Mouse (Mus musculus) MEL (cell line): Measurements from ENCODE around the gene Grin2b. TPM values are rescaled to one million over a fixed set of nuclear protein-coding genes. Genes with fewer than 3 reads are reported as not detected.

ENCODE experiments used
- DNase-seq: peaks from one replicate; pipeline ENCODE4 v3.0.0; 2011; ENCODE audit warnings: low read depth, low spot score
- H3K27ac ChIP-seq: 2 replicates; pipeline ENCODE4 v1.5.1; 2012; ENCODE audit warnings: low read depth, mild to moderate bottlenecking, control low read depth, low read length, moderate library complexity; ENCODE audit not compliant: control insufficient read depth
- H3K27me3 ChIP-seq, 2 experiments: fragments of 150-350 bp in 1 of 2; sonication (generic) in 1 of 2; 2 replicates each; pipeline ENCODE4 v1.6.1; 2012; ENCODE audit warnings: low read length in 2 of 2, mild to moderate bottlenecking in 2 of 2, improper control_type of control experiment in 1 of 2, moderate library complexity in 1 of 2; ENCODE audit not compliant: insufficient read depth in 2 of 2, control insufficient read depth in 1 of 2
- H3K36me3 ChIP-seq, 2 experiments: 2 replicates each; pipeline ENCODE4 v1.6.1; 2012 to 2014; ENCODE audit warnings: low read length in 2 of 2, improper control_type of control experiment in 1 of 2, inconsistent platforms in 1 of 2, mild to moderate bottlenecking in 1 of 2; ENCODE audit not compliant: insufficient read depth in 2 of 2, control insufficient read depth in 1 of 2
- H3K4me1 ChIP-seq, 2 experiments: fragments of 150-350 bp in 1 of 2; sonication (generic) in 1 of 2; 2 replicates each; pipeline ENCODE4 v1.6.1; 2012; ENCODE audit warnings: low read length in 2 of 2, improper control_type of control experiment in 1 of 2, mild to moderate bottlenecking in 1 of 2; ENCODE audit not compliant: insufficient read depth in 2 of 2, control insufficient read depth in 1 of 2
- H3K4me3 ChIP-seq, 2 experiments: fragments of 150-350 bp in 1 of 2; sonication (generic) in 1 of 2; 2 replicates each; pipeline ENCODE4 v1.5.1; 2012; ENCODE audit warnings: low read depth in 2 of 2, low read length in 2 of 2, mild to moderate bottlenecking in 2 of 2, moderate library complexity in 2 of 2, control low read depth in 1 of 2, improper control_type of control experiment in 1 of 2; ENCODE audit not compliant: control insufficient read depth in 1 of 2, insufficient read depth in 1 of 2
- H3K79me2 ChIP-seq: 2 replicates; pipeline ENCODE4 v1.6.1; 2012; ENCODE audit warnings: mild to moderate bottlenecking, low read length, moderate library complexity; ENCODE audit not compliant: control insufficient read depth, poor library complexity, insufficient read depth
- H3K9ac ChIP-seq: 2 replicates; pipeline ENCODE4 v1.6.1; 2012; ENCODE audit warnings: low read depth, mild to moderate bottlenecking, control low read depth, low read length, moderate library complexity; ENCODE audit not compliant: control insufficient read depth, poor library complexity, severe bottlenecking
- H3K9me3 ChIP-seq: fragments of 150-350 bp; sonication (generic); replicated peaks from 2 replicates; pipeline ENCODE4 v1.6.1; 2012; ENCODE audit warnings: mild to moderate bottlenecking, low read length, improper control_type of control experiment, moderate library complexity; ENCODE audit not compliant: insufficient read depth
- CHD2 ChIP-seq: IDR thresholded peaks from 2 replicates; pipeline ENCODE4 v1.6.1; 2011; ENCODE audit warnings: low read length, improper control_type of control experiment
- EP300 ChIP-seq, 2 experiments: IDR thresholded peaks; 2 replicates each; pipeline ENCODE4 v1.6.1; 2011; ENCODE audit warnings: improper control_type of control experiment in 2 of 2, low read length in 2 of 2, low read depth in 1 of 2, mild to moderate bottlenecking in 1 of 2
- GATA1 ChIP-seq: IDR thresholded peaks from 2 replicates; pipeline ENCODE4 v1.6.1; 2011; ENCODE audit warnings: low read depth, low read length, improper control_type of control experiment
- HCFC1 ChIP-seq: IDR thresholded peaks from 2 replicates; pipeline ENCODE4 v1.6.1; 2012; ENCODE audit warnings: low read depth, mild to moderate bottlenecking, inconsistent platforms, low read length, improper control_type of control experiment, moderate library complexity
- JUND ChIP-seq: IDR thresholded peaks from 2 replicates; pipeline ENCODE4 v1.6.1; 2011; ENCODE audit warnings: low read depth, mild to moderate bottlenecking, improper control_type of control experiment, low read length
- KAT2A ChIP-seq: conservative IDR thresholded peaks from 2 replicates; pipeline ENCODE4 v1.6.1; 2012; ENCODE audit warnings: low read depth, low read length, improper control_type of control experiment, inconsistent platforms
- MAZ ChIP-seq: IDR thresholded peaks from 2 replicates; pipeline ENCODE4 v1.6.1; 2012; ENCODE audit warnings: low read depth, mild to moderate bottlenecking, inconsistent platforms, low read length, improper control_type of control experiment
- MXI1 ChIP-seq: IDR thresholded peaks from 2 replicates; pipeline ENCODE4 v1.6.1; 2011; ENCODE audit warnings: mild to moderate bottlenecking, low read depth, low read length, improper control_type of control experiment
- MYC ChIP-seq: IDR thresholded peaks from 2 replicates; pipeline ENCODE4 v1.6.1; 2011; ENCODE audit warnings: low read depth, mild to moderate bottlenecking, low read length, improper control_type of control experiment, moderate library complexity
- NELFE ChIP-seq: IDR thresholded peaks from 2 replicates; pipeline ENCODE4 v1.6.1; 2011; ENCODE audit warnings: low read depth, low read length, improper control_type of control experiment
- NRF1 ChIP-seq: IDR thresholded peaks from 2 replicates; pipeline ENCODE4 v1.6.1; 2014; ENCODE audit warnings: low read depth, mild to moderate bottlenecking, inconsistent platforms, low read length, improper control_type of control experiment, moderate library complexity; ENCODE audit not compliant: poor library complexity, insufficient read depth, severe bottlenecking
- POLR2A ChIP-seq, 2 experiments: IDR thresholded peaks; 2 replicates each; pipeline ENCODE4 v1.6.1; 2011 to 2012; ENCODE audit warnings: low read length in 2 of 2, mild to moderate bottlenecking in 2 of 2, control low read depth in 1 of 2, improper control_type of control experiment in 1 of 2, low read depth in 1 of 2, moderate library complexity in 1 of 2; ENCODE audit not compliant: control insufficient read depth in 1 of 2, insufficient read depth in 1 of 2, poor library complexity in 1 of 2
- TBP ChIP-seq: IDR thresholded peaks from 2 replicates; pipeline ENCODE4 v1.8.0; 2011; ENCODE audit warnings: low read depth, low read length, improper control_type of control experiment
- UBTF ChIP-seq: IDR thresholded peaks from 2 replicates; pipeline ENCODE4 v1.6.1; 2012; ENCODE audit warnings: low read depth, mild to moderate bottlenecking, inconsistent platforms, low read length, improper control_type of control experiment, moderate library complexity, borderline replicate concordance; ENCODE audit not compliant: insufficient read depth
- USF2 ChIP-seq, 2 experiments: IDR thresholded peaks; 2 replicates each; pipeline ENCODE4 v1.6.1; 2011 to 2012; ENCODE audit warnings: improper control_type of control experiment in 2 of 2, low read length in 2 of 2, borderline replicate concordance in 1 of 2, inconsistent platforms in 1 of 2, low read depth in 1 of 2, mild to moderate bottlenecking in 1 of 2; ENCODE audit not compliant: insufficient read depth in 1 of 2
- ZC3H11A ChIP-seq: IDR thresholded peaks from 2 replicates; pipeline ENCODE4 v1.6.1; 2012; ENCODE audit warnings: low read depth, mild to moderate bottlenecking, inconsistent platforms, low read length, improper control_type of control experiment
- ZKSCAN1 ChIP-seq: IDR thresholded peaks from 2 replicates; pipeline ENCODE4 v1.6.1; 2012; ENCODE audit warnings: low read depth, mild to moderate bottlenecking, inconsistent platforms, low read length, improper control_type of control experiment, moderate library complexity
- ZNF384 ChIP-seq: IDR thresholded peaks from 2 replicates; pipeline ENCODE4 v1.6.1; 2012; ENCODE audit warnings: low read depth, mild to moderate bottlenecking, inconsistent platforms, low read length, improper control_type of control experiment
- polyA plus RNA-seq, 2 experiments: library from polyadenylated mRNA; stranded (reverse) in 1 of 2; unstranded in 1 of 2; fragments of >175 nt in 1 of 2; fragments of >200 nt in 1 of 2; gene quantifications; 2 replicates each; pipeline versions ENCODE4 v1.2.1 to v1.2.4; 2012; ENCODE audit warnings: low replicate concordance in 2 of 2, low read depth in 1 of 2; ENCODE audit not compliant: insufficient read length in 2 of 2, insufficient read depth in 1 of 2, missing spikeins in 1 of 2
- total RNA-seq: library from RNA; depleted of rRNA; stranded (reverse); fragments of 300-350 nt; gene quantifications from 2 replicates; pipeline ENCODE4 v1.2.3, GENCODE M21; 2012

The Grin2b gene
- total and polyA plus RNA-seq, 3 experiments = not detected

- Histone ChIP-seq H3K36me3 (no peaks in the 10 kb centered on the region), H3K27me3 (no peaks in the 10 kb centered on the region), H3K4me3 (no peak overlapping the region), H3K4me1 (no peaks in the 10 kb centered on the region), H3K27ac (no peak overlapping the region), H3K9me3 (no peaks in the 10 kb centered on the region), H3K79me2 (no peaks in the 10 kb centered on the region), H3K9ac (no peak overlapping the region)
- TF ChIP-seq NELFE (no peak), ZC3H11A (no peak), JUND (no peak), MYC (no peak), ZNF384 (no peak)
- no peak for DNase-seq
Measured at GRCm38 (mm10) chr6:135854173-135854591, 319.1 kb downstream of the Grin2b start.

- no peaks in the 10 kb centered on the region for H3K4me1 ChIP-seq
- DNase-seq = no peak
- H3K4me3 ChIP-seq = no peak overlapping the region
- no peak for TF ChIP-seq MYC
- TF ChIP-seq USF2 (IDR thresholded peaks at IDR 0.05; ENCODE audit: borderline replicate concordance in 1 of 2, insufficient read depth in 1 of 2, low read depth in 1 of 2, low read length in 2 of 2) = no peak
- H3K27ac ChIP-seq = no peak overlapping the region
- H3K9ac ChIP-seq = no peak overlapping the region
- H3K79me2 ChIP-seq = no peaks in the 10 kb centered on the region
- H3K36me3 ChIP-seq = no peaks in the 10 kb centered on the region
- no peaks in the 10 kb centered on the region for H3K27me3 ChIP-seq
- H3K9me3 ChIP-seq = no peaks in the 10 kb centered on the region
Measured at GRCm38 (mm10) chr6:135843755-135844154, 329.6 kb downstream of the Grin2b start.

DNA sequence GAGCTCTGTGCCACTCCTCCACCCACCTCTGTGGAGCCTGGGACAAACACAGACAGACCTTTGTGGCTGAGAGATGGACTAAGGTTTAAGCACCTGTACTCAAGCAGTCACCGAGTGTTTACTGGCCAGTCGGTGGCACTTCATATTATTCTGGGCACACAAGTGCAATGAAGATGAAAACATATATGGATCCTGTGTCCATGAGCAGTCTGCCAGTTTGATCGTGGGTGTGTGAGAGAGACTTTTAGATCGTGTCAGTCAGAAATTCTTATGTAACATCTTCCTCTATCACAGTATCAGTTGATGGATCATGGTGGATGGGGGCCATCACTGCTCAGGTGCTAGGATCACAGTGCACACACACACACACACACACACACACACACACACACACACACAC lies 337.0 kb downstream of the Grin2b start:
- H3K4me1 ChIP-seq = no peaks in the 10 kb centered on the region
- no peaks in the 10 kb centered on the region for H3K36me3 ChIP-seq
- H3K4me3 ChIP-seq = no peak overlapping the region
- H3K79me2 ChIP-seq = no peaks in the 10 kb centered on the region
- H3K27me3 ChIP-seq = no peaks in the 10 kb centered on the region
- H3K9ac ChIP-seq = no peak overlapping the region
- no peaks in the 10 kb centered on the region; the same call in 1 of the 2 replicates for H3K9me3 ChIP-seq
- no peak for DNase-seq
- no peak overlapping the region for H3K27ac ChIP-seq
- no peak for TF ChIP-seq CHD2
- no peak for TF ChIP-seq EP300 (IDR thresholded peaks at IDR 0.05; ENCODE audit: low read depth in 1 of 2, low read length in 2 of 2)
- TF ChIP-seq ZKSCAN1 = no peak
- TF ChIP-seq POLR2A (IDR thresholded peaks at IDR 0.05; ENCODE audit: control insufficient read depth in 1 of 2, insufficient read depth in 1 of 2, low read depth in 1 of 2, low read length in 2 of 2, poor library complexity in 1 of 2) = no peak
- no peak for TF ChIP-seq UBTF
- no peak for TF ChIP-seq NRF1
- TF ChIP-seq MAZ = no peak
- no peak for TF ChIP-seq TBP
- TF ChIP-seq MXI1 = no peak
- TF ChIP-seq GATA1 = no peak
- no peak for TF ChIP-seq KAT2A
- TF ChIP-seq HCFC1 = no peak
- TF ChIP-seq, all 39 proteins: peak for 0
